Mouse (Mus musculus): ENCODE results near the gene Anxa11.
A peak's percentile ranks its signal among the peaks of the same experiment; 100 is the strongest.
"Not testable (repeated sequence)": the region's sequence is repeated elsewhere in the genome, so short reads cannot be mapped to it uniquely, and the experiment has no call there.

Gene Anxa11

DNA sequence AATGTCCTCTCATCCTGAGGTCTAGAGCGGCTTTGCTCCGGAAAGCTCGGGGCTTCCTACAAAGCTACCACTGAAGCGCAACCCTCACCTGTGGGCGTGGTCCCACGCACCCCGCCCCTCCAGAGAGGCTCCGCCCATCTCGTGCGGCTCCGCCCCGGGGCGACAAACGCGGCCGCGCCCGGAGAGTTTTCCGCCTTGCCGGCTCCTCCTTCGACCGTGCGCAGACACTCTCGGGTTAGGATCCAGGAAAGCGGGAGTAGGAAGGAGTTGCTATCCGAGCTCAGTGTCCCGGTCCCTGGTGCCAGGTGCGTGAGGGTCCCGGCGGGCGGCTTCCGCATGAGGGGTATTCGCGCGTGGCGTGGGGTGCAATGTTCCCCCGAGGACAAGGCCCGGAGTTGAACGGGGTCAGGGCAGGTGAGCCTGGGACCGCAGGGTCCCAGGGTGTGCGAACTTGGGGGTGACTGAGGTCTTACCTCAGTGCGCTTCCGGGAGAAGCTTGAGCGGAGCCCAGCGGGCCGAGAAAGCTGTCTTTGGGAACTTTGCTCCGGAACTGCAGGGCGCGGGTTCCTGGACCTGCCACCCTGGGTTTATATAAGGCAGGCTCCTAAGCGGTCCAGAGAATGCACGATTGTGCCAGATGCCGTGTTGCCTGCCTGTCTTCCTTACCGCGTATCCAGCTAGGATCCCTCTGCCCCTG is at the start of gene Anxa11:
Gene Anxa11 (plus strand): TSS at position 166 of the 697 bp plus-strand sequence.
- DNase-seq = peak; percentile 89

DNA sequence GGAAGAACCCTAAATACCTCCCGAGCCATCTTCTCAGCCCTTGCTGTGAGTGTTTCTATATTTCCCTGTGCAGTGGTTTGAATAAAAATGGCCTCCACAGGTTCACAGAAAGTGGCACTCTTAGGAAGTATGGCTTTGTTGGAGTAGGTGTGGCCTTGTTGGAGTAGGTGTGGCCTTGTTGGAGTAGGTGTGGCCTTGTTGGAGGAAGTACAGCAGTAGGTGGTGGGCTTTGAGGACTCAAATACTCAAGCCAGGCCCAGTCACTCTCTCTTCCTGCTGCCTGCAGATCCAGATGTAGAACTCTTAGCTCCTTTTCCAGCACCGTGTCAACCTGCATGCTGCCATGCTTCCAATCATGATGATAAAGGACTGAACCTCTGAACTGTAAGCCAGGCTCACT is 47.6 kb upstream of the Anxa11 start:
- DNase-seq = no peak

DNA sequence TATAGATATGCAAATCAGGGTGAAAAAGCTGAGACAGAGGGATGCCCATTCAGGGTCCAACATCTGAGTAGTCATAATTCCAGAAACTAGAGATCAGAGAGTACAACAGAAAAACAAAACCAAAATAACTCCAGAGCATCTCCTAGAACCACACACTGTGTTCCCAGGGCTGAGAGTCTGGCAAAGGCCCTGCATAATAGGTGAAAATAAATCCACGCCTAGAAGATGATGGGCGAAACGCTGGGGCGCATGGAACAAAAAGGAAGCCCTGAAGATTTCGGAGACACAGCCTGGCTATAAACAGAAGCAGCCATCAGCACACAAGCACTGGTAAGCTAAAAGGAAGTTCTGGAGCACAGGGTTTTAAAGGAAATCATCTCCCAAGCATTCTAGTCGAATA is 46.9 kb upstream of the Anxa11 start:
- DNase-seq = no peak

DNA sequence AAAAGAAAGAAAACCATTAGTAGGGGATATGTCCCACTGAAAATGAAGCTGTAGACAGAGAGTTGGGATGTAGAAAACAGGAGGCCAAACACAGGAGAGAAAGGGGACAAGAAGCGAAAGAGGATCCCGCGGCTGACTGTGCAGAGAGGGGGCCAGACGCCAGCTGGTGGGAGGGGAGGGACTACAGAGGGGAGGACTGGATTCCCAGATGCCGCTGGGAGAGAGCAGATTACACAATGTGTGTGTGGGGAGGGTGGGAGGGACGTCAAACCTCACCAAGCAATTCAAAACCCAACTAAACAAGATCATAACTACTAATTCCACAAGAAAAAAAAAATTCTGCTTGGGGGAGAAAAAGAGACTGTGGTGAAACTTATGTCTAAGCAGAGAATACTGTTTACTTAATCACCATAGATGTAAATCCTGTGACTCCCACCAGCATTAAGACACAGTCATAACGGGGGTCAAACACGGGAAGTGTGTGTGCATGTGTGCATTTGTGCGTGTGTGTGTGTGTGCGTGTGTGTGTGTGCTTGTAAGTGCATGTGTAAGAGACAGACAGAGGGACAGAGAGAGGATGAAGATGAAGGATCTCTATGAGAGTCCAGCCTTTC is 46.3 kb upstream of the Anxa11 start:
- DNase-seq = no peak

GRCm38 (mm10) chr14:25796619-25797018 is 45.3 kb upstream of the Anxa11 start:
- DNase-seq = no peak

GRCm38 (mm10) chr14:25800166-25800960 is 41.6 kb upstream of the Anxa11 start:
- DNase-seq = peak; percentile 52

DNA sequence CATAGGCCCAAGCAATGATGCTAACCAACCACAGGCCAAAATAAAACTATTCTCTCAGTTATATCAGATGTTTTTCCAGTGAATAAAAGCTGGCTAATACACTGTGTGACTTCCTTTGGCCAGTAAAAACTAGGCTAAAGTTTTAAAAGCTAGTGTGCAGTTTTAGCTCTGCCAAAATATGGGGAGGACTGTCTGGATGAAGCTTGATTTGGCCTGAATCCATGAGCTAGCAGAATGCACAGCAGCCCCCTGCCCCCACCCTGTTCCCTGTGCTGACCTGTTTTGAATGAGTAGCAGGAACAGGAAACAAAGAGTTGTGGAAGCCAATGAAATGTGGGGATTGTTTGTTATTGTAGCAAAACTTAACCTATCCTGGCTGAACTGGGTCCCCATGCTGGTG is 39.4 kb upstream of the Anxa11 start:
- no peak for DNase-seq

DNA sequence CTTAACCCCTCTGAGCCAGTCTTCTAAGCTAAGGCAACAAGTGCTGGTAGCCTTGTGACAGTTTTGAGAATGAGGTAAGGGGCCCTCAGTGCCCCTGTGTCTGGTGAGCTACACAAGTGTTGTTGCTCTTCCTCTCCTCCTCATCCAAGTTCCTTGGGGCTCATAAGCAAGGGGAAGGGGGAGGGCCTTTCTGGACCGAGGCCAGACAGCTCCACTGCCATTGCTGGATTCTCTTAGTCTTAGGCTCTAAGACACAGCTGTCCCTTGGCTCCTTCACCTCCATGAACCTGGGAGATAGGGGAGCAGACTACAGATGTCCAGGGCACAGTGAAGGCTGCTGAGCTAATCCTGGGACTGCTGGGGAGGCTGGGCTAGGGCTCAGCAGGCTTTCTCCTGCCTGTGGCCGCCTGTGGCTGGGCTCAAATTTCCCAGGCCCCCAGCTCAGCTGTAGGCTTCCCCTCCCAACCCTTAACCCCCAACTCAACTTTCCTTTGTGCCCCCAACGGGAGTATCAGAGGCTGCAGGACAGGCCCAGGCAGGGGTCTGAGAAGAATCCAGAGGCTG is 38.6 kb upstream of the Anxa11 start:
- DNase-seq = no peak

GRCm38 (mm10) chr14:25805871-25806270 is 36.1 kb upstream of the Anxa11 start:
- peak; percentile 26 for DNase-seq

DNA sequence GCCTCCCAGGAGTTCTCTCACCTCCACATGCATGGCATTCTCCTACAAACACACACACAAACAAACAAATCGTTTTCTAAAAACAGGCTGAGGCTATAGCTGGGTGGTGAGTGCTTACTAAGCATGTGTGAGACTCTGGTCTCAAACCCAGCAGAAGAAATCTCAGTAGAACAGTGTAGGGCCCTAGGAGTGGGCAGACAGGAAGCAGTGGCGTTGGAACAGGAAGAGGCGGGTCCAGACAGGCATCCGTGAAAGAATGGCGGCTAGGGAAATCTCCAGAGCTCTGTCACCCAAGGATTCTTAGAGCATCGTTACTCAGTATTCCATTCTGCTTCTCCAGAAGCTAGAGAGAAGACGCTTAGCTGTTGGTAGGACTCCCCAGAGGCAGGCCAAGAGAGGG is 35.4 kb upstream of the Anxa11 start:
- DNase-seq = no peak

DNA sequence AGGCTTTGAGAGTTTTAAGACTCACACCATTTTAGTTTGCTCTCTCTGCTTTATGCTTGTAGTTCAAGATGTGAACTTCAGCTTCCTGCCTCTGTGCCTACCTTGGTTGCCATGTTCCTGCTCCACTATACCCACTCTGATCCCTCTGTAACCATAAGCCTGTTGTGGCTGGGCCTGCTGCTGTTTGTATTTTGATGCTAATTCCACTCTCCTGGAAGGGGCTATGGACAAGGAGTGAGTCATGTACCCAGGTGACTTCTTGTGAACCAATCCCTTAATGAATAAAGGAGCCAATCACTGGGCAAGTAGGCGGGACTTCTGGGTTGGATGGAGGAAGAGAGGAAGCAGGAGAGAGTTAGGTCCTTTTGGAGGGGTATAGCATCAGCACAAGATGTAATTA is 30.9 kb upstream of the Anxa11 start:
- not testable (repeated sequence) for DNase-seq

DNA sequence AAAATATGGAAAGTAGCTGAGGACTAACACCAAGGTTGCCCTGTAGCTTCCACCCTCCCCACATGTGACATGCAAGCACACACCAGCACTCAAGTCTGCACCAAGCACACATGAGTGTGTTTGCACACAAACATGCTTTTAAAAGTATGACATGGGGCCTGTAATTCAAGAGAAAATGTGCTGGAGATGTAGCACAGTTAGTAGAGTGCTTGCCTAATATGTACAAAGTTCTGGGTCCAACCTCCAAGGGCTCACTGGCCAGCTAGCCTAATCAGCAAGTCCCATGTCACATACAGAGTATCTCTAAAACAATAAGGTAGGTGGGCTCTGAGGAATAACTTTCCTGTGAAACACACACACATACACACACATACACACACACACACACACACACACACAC is 27.8 kb upstream of the Anxa11 start:
- DNase-seq = no peak

GRCm38 (mm10) chr14:25816416-25816815 is 25.5 kb upstream of the Anxa11 start:
- peak; percentile 46 for DNase-seq

DNA sequence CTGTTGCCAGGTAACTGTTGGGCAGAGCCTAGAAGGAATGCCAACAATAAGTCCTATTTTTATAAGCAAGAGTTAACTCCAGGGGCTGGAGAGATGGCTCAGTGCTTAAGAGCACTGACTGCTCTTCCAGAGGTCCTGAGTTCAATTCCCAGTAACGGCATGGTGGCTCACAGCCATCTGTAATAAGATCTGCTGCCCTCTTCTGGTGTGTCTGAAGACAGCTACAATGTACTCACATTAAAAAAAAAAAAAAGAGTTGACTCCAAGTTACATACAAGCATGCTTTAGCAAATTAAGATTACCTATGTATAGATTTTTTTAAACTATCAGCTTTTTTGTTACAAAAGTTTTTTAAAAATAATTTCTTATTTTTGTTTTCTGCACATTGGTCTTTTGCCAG is 19.4 kb upstream of the Anxa11 start:
- no peak for DNase-seq

DNA sequence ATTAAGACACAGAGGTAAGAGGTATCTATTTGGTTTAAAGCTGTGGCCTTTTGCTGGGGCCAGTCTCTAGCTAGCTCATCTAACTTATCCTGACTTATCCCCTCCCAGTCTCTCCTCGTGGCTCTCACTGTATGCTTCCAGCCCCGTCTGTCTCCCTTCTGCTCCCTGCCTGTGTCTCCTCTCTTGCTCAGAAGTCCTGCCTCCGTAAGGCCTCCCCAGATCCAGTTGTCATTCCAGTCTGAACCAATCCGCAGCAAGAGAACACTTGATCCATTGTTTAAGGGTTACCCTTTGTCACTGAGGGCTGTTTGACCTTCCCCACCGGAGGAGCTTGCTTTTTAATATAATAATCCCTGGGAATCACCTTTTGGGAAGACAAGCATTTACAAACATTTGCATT is 17.0 kb upstream of the Anxa11 start:
- no peak for DNase-seq

DNA sequence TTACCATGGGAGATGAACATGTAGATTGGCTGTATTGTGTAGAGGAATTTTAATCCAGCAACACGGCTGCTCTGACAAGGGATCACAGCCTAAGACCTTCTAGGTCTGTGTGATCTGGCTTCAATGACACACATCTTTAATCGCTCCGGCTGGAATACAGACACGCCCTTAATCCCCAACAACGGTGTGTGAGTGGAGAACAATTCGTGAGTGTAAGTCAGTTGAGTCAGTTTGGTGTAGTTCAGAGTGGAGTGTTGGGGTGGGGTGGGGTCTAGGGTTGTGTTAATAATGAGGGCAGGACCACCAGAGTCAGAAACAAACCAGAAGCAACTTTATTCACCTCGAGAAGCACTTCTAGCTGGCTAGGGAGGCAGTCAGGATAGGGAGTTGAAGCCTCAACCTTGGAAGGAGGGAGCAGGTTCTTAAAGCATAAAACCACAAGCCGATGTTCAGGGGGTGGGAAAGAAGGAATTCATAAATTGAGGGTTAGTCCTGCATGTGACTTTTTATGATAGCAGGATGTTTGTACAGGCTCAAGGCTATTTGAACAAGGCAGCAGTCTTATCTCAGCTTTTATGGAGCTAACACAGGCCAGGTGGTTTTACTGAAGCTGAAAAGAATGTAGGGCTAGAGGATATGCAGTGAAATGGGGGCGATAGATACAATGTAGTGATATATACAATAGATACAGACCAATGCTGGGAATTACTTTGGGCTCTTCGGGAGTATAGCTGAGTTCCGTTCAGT is 15.9 kb upstream of the Anxa11 start:
- no peak for DNase-seq

GRCm38 (mm10) chr14:25826866-25827265 is 15.1 kb upstream of the Anxa11 start:
- DNase-seq = no peak

DNA sequence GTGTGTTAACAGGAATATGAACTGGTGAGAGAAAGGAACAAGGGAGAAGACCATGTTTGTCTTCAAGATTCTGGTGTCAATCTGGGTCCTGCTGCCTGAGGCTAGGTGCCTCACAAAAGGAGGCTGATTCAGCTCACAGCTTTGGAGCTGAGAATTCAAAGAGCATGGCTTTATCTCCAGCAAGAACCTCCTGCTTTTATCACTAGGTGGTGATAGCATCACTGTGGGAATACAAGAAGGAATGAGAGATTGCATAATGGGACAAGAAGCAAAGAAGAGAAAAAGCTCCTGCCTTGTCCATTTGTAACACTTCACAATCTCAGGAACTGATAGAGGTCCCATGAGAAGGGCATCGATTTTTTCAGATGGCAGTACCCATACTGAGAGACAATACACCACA is 10.6 kb upstream of the Anxa11 start:
- DNase-seq = no peak

GRCm38 (mm10) chr14:25832301-25832700 is 9.7 kb upstream of the Anxa11 start:
- no peak for DNase-seq

DNA sequence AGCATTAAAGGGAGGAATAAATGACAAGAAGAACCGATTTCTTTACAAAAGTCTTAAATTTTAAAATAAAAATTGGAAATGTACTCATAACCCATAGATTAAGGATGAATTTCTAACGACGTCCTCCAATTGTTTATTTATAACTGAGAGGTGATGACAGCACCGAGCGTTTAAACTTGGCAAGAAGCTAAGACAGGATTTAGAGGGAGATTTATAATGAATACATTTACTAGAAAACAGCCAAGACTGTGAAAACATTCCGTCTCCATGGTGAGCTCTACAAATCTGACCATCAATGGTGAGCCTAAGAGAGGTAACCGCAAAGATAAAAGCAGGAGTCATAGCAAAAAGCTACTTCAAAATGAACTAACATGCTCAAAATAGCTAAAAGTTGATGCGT is 3.5 kb upstream of the Anxa11 start:
- DNase-seq = no peak

DNA sequence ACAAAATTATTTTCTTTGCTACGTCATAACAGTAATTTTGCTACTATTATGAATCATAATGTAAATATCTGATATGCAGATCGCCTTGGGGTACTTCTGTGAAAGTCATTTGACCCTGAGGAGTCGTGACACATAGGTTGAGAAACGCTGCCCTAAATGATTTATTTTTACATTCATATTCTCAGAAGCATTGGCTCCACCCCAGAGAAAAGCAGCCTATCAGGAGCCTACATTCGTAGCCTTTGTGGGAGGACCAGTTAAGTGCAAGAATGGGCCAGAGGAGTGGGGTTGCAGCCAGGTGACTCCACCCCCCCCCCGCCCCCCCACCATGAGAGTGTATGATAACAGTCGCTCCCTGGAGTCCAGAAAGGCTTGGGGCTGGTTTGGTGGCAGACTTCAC is 2.2 kb upstream of the Anxa11 start:
- DNase-seq = no peak

GRCm38 (mm10) chr14:25840961-25841360 is 995 bp upstream of the Anxa11 start:
- DNase-seq = no peak

GRCm38 (mm10) chr14:25841579-25841978 is 377 bp upstream of the Anxa11 start:
- no peak for DNase-seq
